Mouse (Mus musculus): ENCODE measurements around the gene Fbxo48. TPM values are rescaled to one million over a fixed set of nuclear protein-coding genes. Genes with fewer than 3 reads are reported as not detected.

The Fbxo48 gene
- polyA plus RNA-seq, 1 experiment from 2014 or later = 1.1 TPM

GRCm38 (mm10) chr11:16976937-16977336, 25.8 kb downstream of the Fbxo48 start:
- Histone ChIP-seq H3K4me3 (no peak overlapping the region), H3K9ac (replicated peaks) (no peak overlapping the region), H3K36me3 (no peaks in the 10 kb centered on the region), H3K4me1 (no peaks in the 10 kb centered on the region), H3K27ac (replicated peaks) (no peak overlapping the region), H3K27me3 (no peaks in the 10 kb centered on the region), H3K9me3 (no peaks in the 10 kb centered on the region), H3K4me2 (replicated peaks) (no peak overlapping the region)
- 86% methylated on average over 4 of the region's 4 CpGs for WGBS
- no peak for ATAC-seq (replicated peaks)

DNA sequence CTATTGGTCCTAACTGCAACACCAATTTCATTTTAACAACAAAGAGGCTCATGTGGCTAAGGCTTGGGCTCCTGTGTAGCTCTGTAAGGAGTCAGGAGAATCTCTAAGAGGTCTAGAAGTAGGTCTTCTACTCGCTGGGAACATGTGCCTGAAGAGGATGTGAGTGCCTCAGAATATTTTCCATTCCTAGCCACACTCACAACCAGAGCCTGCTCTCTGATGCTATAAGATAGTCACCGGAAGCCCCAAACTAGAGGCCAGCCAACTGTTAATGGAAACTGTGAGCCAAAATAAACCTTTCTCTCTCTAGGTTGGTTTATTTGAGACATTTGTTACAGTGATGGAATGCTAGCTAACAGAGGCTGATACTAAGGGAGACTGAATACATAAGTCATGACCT, 26.4 kb downstream of the Fbxo48 start:
- H3K4me1 ChIP-seq = no peaks in the 10 kb centered on the region
- no peak overlapping the region for H3K9ac ChIP-seq (replicated peaks)
- H3K36me3 ChIP-seq = no peaks in the 10 kb centered on the region
- ATAC-seq (replicated peaks) = no peak
- H3K27ac ChIP-seq (replicated peaks) = no peak overlapping the region
- no peaks in the 10 kb centered on the region for H3K9me3 ChIP-seq
- whole genome bisulfite sequencing = 70% methylated on average over 2 of the region's 2 CpGs
- no peaks in the 10 kb centered on the region for H3K27me3 ChIP-seq
- H3K4me3 ChIP-seq = no peak overlapping the region
- no peak overlapping the region for H3K4me2 ChIP-seq (replicated peaks)

GRCm38 (mm10) chr11:16978161-16978707, 27.1 kb downstream of the Fbxo48 start:
- no peaks in the 10 kb centered on the region for H3K27me3 ChIP-seq
- H3K9ac ChIP-seq (replicated peaks) = no peak overlapping the region
- 92% methylated on average over 5 of the region's 5 CpGs for WGBS
- no peaks in the 10 kb centered on the region for H3K36me3 ChIP-seq
- H3K4me3 ChIP-seq = no peak overlapping the region
- H3K27ac ChIP-seq (replicated peaks) = no peak overlapping the region
- no peaks in the 10 kb centered on the region for H3K4me1 ChIP-seq
- ATAC-seq (replicated peaks) = no peak
- no peak overlapping the region for H3K4me2 ChIP-seq (replicated peaks)
- no peaks in the 10 kb centered on the region for H3K9me3 ChIP-seq

- no peak overlapping the region for H3K27ac ChIP-seq (replicated peaks)
- no peak overlapping the region for H3K4me2 ChIP-seq (replicated peaks)
- ATAC-seq (replicated peaks) = no peak
- no peaks in the 10 kb centered on the region for H3K36me3 ChIP-seq
- H3K4me1 ChIP-seq = no peaks in the 10 kb centered on the region
- H3K9me3 ChIP-seq = no peaks in the 10 kb centered on the region
- 92% methylated on average over 7 of the region's 7 CpGs for whole genome bisulfite sequencing
- H3K4me3 ChIP-seq = no peak overlapping the region
- no peak overlapping the region for H3K9ac ChIP-seq (replicated peaks)
- H3K27me3 ChIP-seq = no peaks in the 10 kb centered on the region
Measured at GRCm38 (mm10) chr11:16986550-16987187, 35.5 kb downstream of the Fbxo48 start.

DNA sequence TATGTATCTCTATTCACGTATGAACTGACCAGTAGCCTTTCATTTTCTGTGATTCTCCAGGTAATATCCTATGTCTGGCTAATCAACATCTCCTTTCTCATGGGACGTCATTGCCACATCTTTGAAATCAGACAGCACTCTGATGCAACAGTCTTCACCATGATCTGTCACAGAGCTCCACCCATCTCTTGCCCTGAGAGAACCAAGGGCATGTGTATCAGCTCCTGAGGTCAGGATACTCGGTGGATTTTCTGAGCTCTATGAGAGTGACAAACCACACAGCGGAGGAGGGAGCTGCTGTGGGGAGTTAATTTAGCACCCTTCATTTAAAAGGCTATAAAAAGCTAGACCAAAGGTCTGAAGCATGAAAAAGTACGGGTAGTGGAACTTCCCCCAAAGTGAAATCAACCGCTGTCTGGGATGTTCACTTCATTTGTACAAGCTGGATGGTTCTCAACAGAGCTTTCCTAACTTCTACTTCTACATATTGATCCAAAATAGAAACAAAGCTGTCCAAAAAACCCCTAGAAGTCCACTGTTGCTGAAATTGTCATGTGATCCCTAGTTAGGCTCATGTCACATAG, 36.7 kb downstream of the Fbxo48 start:
- Histone ChIP-seq H3K27ac (replicated peaks) (no peak overlapping the region), H3K9me3 (no peaks in the 10 kb centered on the region), H3K27me3 (no peaks in the 10 kb centered on the region), H3K36me3 (no peaks in the 10 kb centered on the region), H3K9ac (replicated peaks) (no peak overlapping the region), H3K4me2 (replicated peaks) (no peak overlapping the region), H3K4me1 (no peaks in the 10 kb centered on the region), H3K4me3 (no peak overlapping the region)
- ATAC-seq (replicated peaks) = no peak
- 86% methylated on average over 6 of the region's 6 CpGs for WGBS

- Histone ChIP-seq H3K36me3 (no peaks in the 10 kb centered on the region), H3K4me2 (replicated peaks) (no peak overlapping the region), H3K27me3 (no peaks in the 10 kb centered on the region), H3K4me3 (no peak overlapping the region), H3K9ac (replicated peaks) (no peak overlapping the region), H3K4me1 (no peaks in the 10 kb centered on the region), H3K9me3 (no peaks in the 10 kb centered on the region), H3K27ac (replicated peaks) (no peak overlapping the region)
- WGBS = 91% methylated on average over 5 of the region's 5 CpGs
- ATAC-seq (replicated peaks) = no peak
Measured at GRCm38 (mm10) chr11:16989885-16990284, 38.7 kb downstream of the Fbxo48 start.

DNA sequence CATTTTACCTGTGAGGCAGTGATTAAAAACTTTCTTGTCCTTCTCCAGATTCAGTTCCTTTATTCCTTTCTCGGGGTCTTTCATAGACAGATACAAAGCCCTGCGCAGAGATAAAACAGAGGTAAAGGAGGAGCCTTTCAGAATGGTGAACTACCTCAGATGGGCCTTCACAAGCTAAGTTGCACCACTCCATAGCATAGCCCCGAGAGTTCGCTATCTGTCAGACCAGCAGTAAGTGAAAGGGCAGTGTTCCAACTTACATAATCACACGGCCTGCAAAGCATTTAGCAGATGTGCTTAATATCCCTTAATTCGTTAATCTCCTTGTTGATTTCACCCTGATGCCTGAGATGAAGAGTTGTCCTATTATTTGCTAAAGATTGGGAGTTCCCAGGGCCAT, 41.7 kb downstream of the Fbxo48 start:
- no peaks in the 10 kb centered on the region for H3K36me3 ChIP-seq
- no peaks in the 10 kb centered on the region for H3K4me1 ChIP-seq
- no peak overlapping the region for H3K9ac ChIP-seq (replicated peaks)
- H3K9me3 ChIP-seq = no peaks in the 10 kb centered on the region
- no peak overlapping the region for H3K4me2 ChIP-seq (replicated peaks)
- H3K27ac ChIP-seq (replicated peaks) = no peak overlapping the region
- no peak for ATAC-seq (replicated peaks)
- no peaks in the 10 kb centered on the region for H3K27me3 ChIP-seq
- H3K4me3 ChIP-seq = no peak overlapping the region
- 74% methylated on average over 6 of the region's 6 CpGs for WGBS

DNA sequence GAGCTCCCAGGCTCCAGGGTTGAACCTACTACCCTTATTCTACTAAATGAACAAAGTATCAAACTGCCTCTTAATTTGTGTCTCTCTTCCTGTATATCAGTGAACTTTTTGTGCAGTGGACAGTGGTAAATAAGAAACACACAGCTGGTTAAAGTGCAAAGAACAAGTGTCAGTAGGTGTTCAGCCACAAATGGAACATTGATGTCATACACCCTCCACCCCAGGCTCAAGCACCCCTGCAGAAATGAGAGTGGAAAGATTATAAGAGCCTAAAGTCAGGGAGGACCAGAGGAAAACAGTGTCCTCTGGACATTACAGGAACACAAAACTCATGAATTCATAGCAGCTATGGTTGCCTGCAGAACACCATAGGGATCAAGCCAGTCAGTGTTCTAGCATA, 45.6 kb downstream of the Fbxo48 start:
- Histone ChIP-seq H3K4me2 (replicated peaks) (no peak overlapping the region), H3K27ac (replicated peaks) (no peak overlapping the region), H3K36me3 (no peaks in the 10 kb centered on the region), H3K4me1 (no peaks in the 10 kb centered on the region), H3K27me3 (no peaks in the 10 kb centered on the region), H3K9ac (replicated peaks) (no peak overlapping the region), H3K9me3 (no peaks in the 10 kb centered on the region), H3K4me3 (no peak overlapping the region)
- no peak for ATAC-seq (replicated peaks)

- Histone ChIP-seq H3K4me1 (no peaks in the 10 kb centered on the region), H3K9ac (replicated peaks) (no peak overlapping the region), H3K36me3 (no peaks in the 10 kb centered on the region), H3K4me2 (replicated peaks) (no peak overlapping the region), H3K4me3 (no peak overlapping the region), H3K27ac (replicated peaks) (no peak overlapping the region), H3K9me3 (no peaks in the 10 kb centered on the region), H3K27me3 (no peaks in the 10 kb centered on the region)
- no peak for ATAC-seq (replicated peaks)
Measured at GRCm38 (mm10) chr11:16997465-16997864, 46.3 kb downstream of the Fbxo48 start.

DNA sequence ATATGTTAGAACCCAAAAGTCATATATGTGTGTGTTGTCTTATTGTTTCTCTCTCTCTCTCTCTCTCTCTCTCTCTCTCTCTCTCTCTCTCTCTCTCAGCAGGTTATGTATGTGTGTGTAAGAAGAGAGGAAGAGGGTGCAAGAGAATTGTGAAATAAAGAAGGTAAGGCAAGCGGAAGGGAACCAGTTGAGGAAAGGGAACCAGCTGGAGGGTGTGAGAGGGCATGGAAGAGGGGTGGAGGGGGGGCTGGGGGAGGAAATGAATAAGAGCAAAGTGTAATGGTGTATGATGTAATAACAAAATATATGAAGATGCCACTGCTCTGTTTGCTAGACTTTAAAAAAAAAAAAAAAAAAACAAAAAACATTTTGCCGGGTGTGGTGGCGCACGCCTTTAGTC, 48.2 kb downstream of the Fbxo48 start:
- no peaks in the 10 kb centered on the region for H3K9me3 ChIP-seq
- no peaks in the 10 kb centered on the region for H3K4me1 ChIP-seq
- H3K4me3 ChIP-seq = no peak overlapping the region
- WGBS = 90% methylated on average over 4 of the region's 4 CpGs
- no peak overlapping the region for H3K9ac ChIP-seq (replicated peaks)
- no peak for ATAC-seq (replicated peaks)
- H3K27me3 ChIP-seq = no peaks in the 10 kb centered on the region
- H3K27ac ChIP-seq (replicated peaks) = no peak overlapping the region
- no peaks in the 10 kb centered on the region for H3K36me3 ChIP-seq
- H3K4me2 ChIP-seq (replicated peaks) = no peak overlapping the region

- H3K9me3 ChIP-seq = no peaks in the 10 kb centered on the region
- no peak overlapping the region for H3K9ac ChIP-seq (replicated peaks)
- H3K4me3 ChIP-seq = no peak overlapping the region
- no peak overlapping the region for H3K4me2 ChIP-seq (replicated peaks)
- no peak for ATAC-seq (replicated peaks)
- no peak overlapping the region for H3K27ac ChIP-seq (replicated peaks)
- no peaks in the 10 kb centered on the region for H3K4me1 ChIP-seq
- H3K27me3 ChIP-seq = no peaks in the 10 kb centered on the region
- H3K36me3 ChIP-seq = no peaks in the 10 kb centered on the region
Measured at GRCm38 (mm10) chr11:16999933-17000332, 48.8 kb downstream of the Fbxo48 start.

DNA sequence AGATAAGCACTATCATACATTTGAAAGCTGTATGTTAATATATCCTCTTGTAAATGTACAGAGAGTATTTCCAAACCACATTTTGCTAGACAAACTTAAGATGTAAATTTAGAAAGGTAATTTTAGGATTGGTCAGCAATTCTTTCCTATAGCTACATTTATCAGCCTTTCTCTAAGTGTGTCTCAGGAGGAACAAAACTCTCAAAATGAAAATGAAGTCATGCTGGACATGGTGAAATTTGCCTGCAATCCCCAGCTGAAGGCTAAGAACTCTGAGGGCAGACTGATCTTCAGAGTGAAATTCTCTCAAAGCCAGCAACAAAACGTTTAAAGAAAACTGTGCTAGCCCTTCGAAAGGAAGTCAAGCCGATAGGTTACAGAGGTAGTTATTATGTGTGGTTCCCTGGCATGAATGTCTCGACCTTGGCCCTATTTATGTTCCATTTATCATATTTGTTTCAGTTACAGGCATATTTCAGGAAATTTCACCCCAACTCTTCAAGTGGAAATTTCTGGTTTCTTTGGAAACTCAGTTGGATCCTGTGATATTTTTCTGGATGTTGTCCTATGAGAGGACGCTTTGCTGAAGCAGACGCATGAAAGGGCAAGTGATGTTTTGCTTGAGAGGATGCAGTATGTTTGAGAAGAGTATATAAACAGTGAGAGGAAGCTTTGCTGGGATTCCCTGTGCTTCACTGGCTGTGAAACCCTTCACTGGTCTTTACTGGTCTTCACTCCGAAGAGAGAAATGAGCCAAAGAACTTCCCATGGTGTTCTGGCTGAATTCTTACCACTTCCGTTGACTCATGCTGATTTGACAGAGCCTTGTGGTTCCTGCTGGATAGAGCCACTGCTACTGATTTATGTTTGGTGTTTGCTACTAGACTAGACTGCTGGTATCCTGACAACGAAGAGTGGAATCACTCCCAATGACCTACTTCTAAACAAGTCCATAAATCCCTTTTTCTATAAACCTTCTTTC, 49.5 kb downstream of the Fbxo48 start:
- H3K9me3 ChIP-seq = no peaks in the 10 kb centered on the region
- H3K4me2 ChIP-seq (replicated peaks) = no peak overlapping the region
- no peaks in the 10 kb centered on the region for H3K27me3 ChIP-seq
- no peaks in the 10 kb centered on the region for H3K36me3 ChIP-seq
- H3K9ac ChIP-seq (replicated peaks) = no peak overlapping the region
- H3K27ac ChIP-seq (replicated peaks) = no peak overlapping the region
- WGBS = 83% methylated on average over 9 of the region's 9 CpGs
- no peaks in the 10 kb centered on the region for H3K4me1 ChIP-seq
- no peak overlapping the region for H3K4me3 ChIP-seq
- no peak for ATAC-seq (replicated peaks)

All from forebrain, embryonic 15.5 days (tissue).